Mouse (Mus musculus) hindbrain, embryonic 11.5 days (tissue): ENCODE measurements around the gene Arhgef28. TPM values are rescaled to one million over a fixed set of nuclear protein-coding genes. Genes with fewer than 3 reads are reported as not detected.

Experiments
- ATAC-seq: fragments of 200-750 bp; cut with Nextera tagmentation; 2 replicates; pipeline ENCODE4 v1.8.0; 2017; ENCODE audit warnings: mild to moderate bottlenecking, moderate TSS enrichment, moderate library complexity; ENCODE audit not compliant: low FRiP score
- DNase-seq: peaks from one replicate; pipeline ENCODE4 v3.0.0-alpha.2; 2015; ENCODE audit warnings: low spot score
- H3K27ac ChIP-seq: fragments of 300-500 bp; sonication (generic); 2 replicates; pipeline ENCODE4 v1.5.1; 2014; ENCODE audit warnings: mild to moderate bottlenecking, low read depth, low read length
- H3K27me3 ChIP-seq: fragments of 300-500 bp; sonication (generic); 2 replicates; pipeline ENCODE4 v1.6.1; 2014; ENCODE audit warnings: mild to moderate bottlenecking, low read length, moderate library complexity, mixed read lengths; ENCODE audit not compliant: control insufficient read depth, insufficient read depth
- H3K36me3 ChIP-seq: fragments of 300-500 bp; sonication (generic); 2 replicates; pipeline ENCODE4 v1.6.1; 2014; ENCODE audit warnings: mild to moderate bottlenecking, low read length, moderate library complexity, mixed read lengths; ENCODE audit not compliant: control insufficient read depth, insufficient read depth
- H3K4me1 ChIP-seq: fragments of 300-500 bp; sonication (generic); replicated peaks from 2 replicates; pipeline ENCODE4 v1.6.1; 2014; ENCODE audit warnings: low read length, mixed read lengths; ENCODE audit not compliant: control insufficient read depth, insufficient read depth
- H3K4me2 ChIP-seq: fragments of 300-500 bp; sonication (generic); replicated peaks from 2 replicates; pipeline ENCODE4 v1.6.1; 2014; ENCODE audit warnings: mild to moderate bottlenecking, low read depth, low read length
- H3K4me3 ChIP-seq: fragments of 300-500 bp; sonication (generic); 2 replicates; pipeline ENCODE4 v1.5.1; 2014; ENCODE audit warnings: low read depth, low read length
- H3K9ac ChIP-seq: fragments of 300-500 bp; sonication (generic); 2 replicates; pipeline ENCODE4 v1.6.1; 2014; ENCODE audit warnings: low read depth, low read length
- H3K9me3 ChIP-seq: fragments of 300-500 bp; sonication (generic); 2 replicates; pipeline ENCODE4 v1.6.1; 2016; ENCODE audit warnings: low read length; ENCODE audit not compliant: control insufficient read depth
- WGBS: fragments of 180-500 bp; shearing (Covaris S2); extraction: QIAGEN DNeasy Blood & Tissue Kit; methylation state at CpG from one replicate; pipeline ENCODE4 v1.1.7; 2014; 5-methylcytosine and 5-hydroxymethylcytosine counted together
- polyA plus RNA-seq: library from polyadenylated mRNA; unstranded; fragments of >200 nt; fragmentation: Nextera tagmentation; extraction: Ambion mirVana; gene quantifications from 2 replicates; pipeline ENCODE4 v1.2.1, GENCODE M21; 2014

The Arhgef28 gene
- polyA plus RNA-seq, 1 experiment from 2014 or later, result 11.8 TPM

- Histone ChIP-seq H3K36me3 (no peaks in the 10 kb centered on the region), H3K9ac (no peak overlapping the region), H3K27ac (no peak overlapping the region), H3K9me3 (no peaks in the 10 kb centered on the region), H3K4me3 (no peak overlapping the region), H3K27me3 (no peaks in the 10 kb centered on the region), H3K4me1 (no peaks in the 10 kb centered on the region; the same call in 1 of the 2 replicates), H3K4me2 (no peak overlapping the region)
- ATAC-seq, result no peak
- no peak for DNase-seq
- WGBS, result 40% methylated on average over 9 of the region's 9 CpGs
Measured at GRCm38 (mm10) chr13:97955759-97956158, 250.5 kb downstream of the Arhgef28 start.

DNA sequence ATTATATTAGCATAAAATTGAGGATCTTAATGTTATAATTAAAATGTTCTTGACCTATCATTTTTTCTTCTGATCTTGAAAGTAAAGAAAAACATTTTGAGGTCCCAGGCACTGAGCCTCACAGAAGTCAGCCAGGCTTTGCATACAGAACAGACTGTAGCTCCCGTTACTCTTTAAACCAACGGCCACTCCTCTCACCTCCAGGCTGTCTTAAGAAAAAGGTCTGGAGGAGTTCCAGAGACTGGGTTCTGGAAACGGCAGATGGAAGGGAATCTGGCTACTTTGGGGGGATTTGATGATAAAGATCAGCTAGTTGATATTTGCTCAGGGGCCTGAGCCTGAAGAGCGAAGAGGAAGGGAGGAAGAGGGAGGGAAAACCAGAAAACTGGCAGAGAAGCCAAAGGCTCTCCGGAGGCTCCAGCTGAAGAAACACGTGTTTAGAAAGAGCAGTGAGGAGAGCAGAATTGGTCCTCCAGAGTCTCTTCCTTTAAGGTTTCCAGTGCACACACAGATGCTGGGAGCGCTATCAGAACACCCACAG, 251.2 kb downstream of the Arhgef28 start:
- Histone ChIP-seq H3K9ac (no peak overlapping the region), H3K4me2 (no peak overlapping the region), H3K27ac (no peak overlapping the region), H3K4me1 (no peaks in the 10 kb centered on the region; the same call in 1 of the 2 replicates), H3K4me3 (no peak overlapping the region), H3K27me3 (no peaks in the 10 kb centered on the region), H3K36me3 (no peaks in the 10 kb centered on the region), H3K9me3 (no peaks in the 10 kb centered on the region)
- ATAC-seq (no peak), DNase-seq (no peak)
- 45% methylated on average over 7 of the region's 7 CpGs for WGBS

DNA sequence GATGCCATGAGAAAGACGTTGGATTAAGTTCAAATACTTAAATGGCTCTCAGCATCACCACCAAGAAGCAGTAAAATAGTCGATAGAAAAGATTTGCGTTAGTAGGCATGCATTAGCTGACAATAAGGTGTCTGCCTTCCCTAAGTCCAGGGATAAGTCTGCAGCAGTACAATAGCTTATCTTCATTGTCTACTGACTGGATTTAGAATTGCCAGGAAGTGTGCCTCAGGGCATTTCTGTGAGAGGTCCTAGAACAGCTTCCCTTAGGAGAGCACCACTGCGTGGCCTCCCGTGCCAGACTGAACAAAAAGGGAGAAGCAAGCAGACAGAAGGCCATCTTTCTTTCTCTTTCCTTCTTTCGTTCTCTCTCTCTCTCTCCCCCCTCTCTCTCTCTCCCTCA, 252.2 kb downstream of the Arhgef28 start:
- Histone ChIP-seq H3K27ac (no peak overlapping the region), H3K9me3 (no peaks in the 10 kb centered on the region), H3K27me3 (no peaks in the 10 kb centered on the region), H3K36me3 (no peaks in the 10 kb centered on the region), H3K4me2 (no peak overlapping the region), H3K9ac (no peak overlapping the region), H3K4me3 (no peak overlapping the region), H3K4me1 (no peaks in the 10 kb centered on the region)
- 73% methylated on average over 6 of the region's 6 CpGs for WGBS
- DNase-seq (no peak), ATAC-seq (no peak)

- Histone ChIP-seq H3K27ac (no peak overlapping the region), H3K36me3 (no peaks in the 10 kb centered on the region), H3K9ac (no peak overlapping the region), H3K27me3 (no peaks in the 10 kb centered on the region), H3K9me3 (no peaks in the 10 kb centered on the region), H3K4me1 (no peaks in the 10 kb centered on the region), H3K4me3 (no peak overlapping the region), H3K4me2 (no peak overlapping the region)
- ATAC-seq (no peak), DNase-seq (no peak)
- 94% methylated on average over 19 of the region's 19 CpGs for WGBS
Measured at GRCm38 (mm10) chr13:97953526-97953925, 252.7 kb downstream of the Arhgef28 start.

- ATAC-seq (no peak), DNase-seq (no peak)
- Histone ChIP-seq H3K4me3 (no peak overlapping the region), H3K9me3 (no peaks in the 10 kb centered on the region), H3K27me3 (no peaks in the 10 kb centered on the region), H3K4me2 (no peak overlapping the region), H3K27ac (no peak overlapping the region), H3K4me1 (no peaks in the 10 kb centered on the region), H3K9ac (no peak overlapping the region), H3K36me3 (no peaks in the 10 kb centered on the region)
- WGBS, result 81% methylated on average over 6 of the region's 6 CpGs
Measured at GRCm38 (mm10) chr13:97948856-97949255, 257.4 kb downstream of the Arhgef28 start.

DNA sequence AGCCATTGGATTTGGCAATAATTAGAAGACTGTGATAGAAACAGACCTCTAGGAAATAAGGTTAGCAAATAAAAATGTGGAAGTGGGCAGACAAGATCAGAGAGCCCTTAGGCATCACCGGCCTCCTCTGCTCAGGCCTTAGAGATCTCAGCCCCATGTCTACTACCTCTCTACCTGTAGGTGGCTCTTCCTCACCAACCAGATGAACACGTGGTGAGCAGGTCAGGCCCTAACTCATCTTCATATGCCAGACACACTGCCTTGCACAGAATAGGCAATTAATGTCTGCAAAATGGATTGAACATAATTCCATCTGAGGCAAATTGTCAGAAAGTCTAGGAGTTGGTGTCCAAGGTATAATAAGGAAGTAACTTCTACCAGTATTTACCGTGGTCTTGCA, 258.6 kb downstream of the Arhgef28 start:
- Histone ChIP-seq H3K27ac (no peak overlapping the region), H3K4me2 (no peak overlapping the region), H3K36me3 (no peaks in the 10 kb centered on the region), H3K27me3 (no peaks in the 10 kb centered on the region), H3K9me3 (no peaks in the 10 kb centered on the region), H3K9ac (no peak overlapping the region), H3K4me3 (no peak overlapping the region), H3K4me1 (no peaks in the 10 kb centered on the region)
- DNase-seq, result no peak
- 78% methylated on average over 3 of the region's 3 CpGs for WGBS
- ATAC-seq, result no peak

GRCm38 (mm10) chr13:97946422-97946821, 259.8 kb downstream of the Arhgef28 start:
- H3K4me2 ChIP-seq, result no peak overlapping the region
- 80% methylated on average over 7 of the region's 7 CpGs for WGBS
- no peak for ATAC-seq
- H3K27ac ChIP-seq, result no peak overlapping the region
- no peak overlapping the region for H3K4me3 ChIP-seq
- DNase-seq, result no peak
- H3K9ac ChIP-seq, result no peak overlapping the region
- no peaks in the 10 kb centered on the region for H3K36me3 ChIP-seq
- no peaks in the 10 kb centered on the region for H3K9me3 ChIP-seq
- H3K4me1 ChIP-seq, result no peaks in the 10 kb centered on the region
- no peaks in the 10 kb centered on the region for H3K27me3 ChIP-seq

DNA sequence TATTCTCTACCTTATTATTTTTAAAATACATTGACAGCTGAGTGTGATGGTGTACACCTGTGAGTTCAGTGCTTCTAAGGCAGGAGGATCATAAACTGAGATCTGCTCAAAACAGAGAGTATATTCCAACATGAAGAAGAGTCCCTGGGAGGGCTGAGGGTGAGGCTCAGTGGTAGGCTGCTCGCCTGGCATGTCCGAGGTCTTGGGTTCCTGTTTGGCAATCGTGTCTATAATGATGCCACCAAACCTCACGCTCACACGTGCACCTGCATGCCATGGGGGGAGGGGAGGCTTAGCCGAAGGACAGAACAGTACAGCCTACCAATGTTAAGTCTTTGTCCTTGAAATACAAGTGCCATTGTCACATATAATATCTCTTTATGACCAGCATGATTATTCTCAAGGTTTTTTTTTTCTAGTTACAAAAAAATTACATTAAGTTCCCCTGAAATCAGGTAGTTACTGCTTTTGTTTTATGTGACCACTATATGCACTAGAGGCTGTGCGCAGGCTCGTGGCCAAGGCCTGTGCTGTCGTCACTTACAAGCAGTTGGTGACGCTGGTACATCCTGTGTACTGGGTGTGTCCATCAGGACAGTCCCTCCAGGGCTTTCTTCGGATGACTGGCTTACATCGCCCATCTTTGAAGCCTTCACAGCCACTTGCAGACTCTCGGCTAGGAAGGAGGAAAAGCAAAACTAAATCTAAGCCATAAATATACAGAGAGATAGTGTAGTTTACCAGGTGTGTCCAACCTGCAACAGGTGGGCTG, 264.1 kb downstream of the Arhgef28 start:
- no peaks in the 10 kb centered on the region for H3K27me3 ChIP-seq
- H3K4me2 ChIP-seq, result no peak overlapping the region
- H3K4me1 ChIP-seq, result no peaks in the 10 kb centered on the region
- H3K27ac ChIP-seq, result no peak overlapping the region
- DNase-seq, result no peak
- no peaks in the 10 kb centered on the region for H3K9me3 ChIP-seq
- no peaks in the 10 kb centered on the region for H3K36me3 ChIP-seq
- no peak overlapping the region for H3K9ac ChIP-seq
- ATAC-seq, result no peak
- no peak overlapping the region for H3K4me3 ChIP-seq
- 91% methylated on average over 13 of the region's 13 CpGs for WGBS

DNA sequence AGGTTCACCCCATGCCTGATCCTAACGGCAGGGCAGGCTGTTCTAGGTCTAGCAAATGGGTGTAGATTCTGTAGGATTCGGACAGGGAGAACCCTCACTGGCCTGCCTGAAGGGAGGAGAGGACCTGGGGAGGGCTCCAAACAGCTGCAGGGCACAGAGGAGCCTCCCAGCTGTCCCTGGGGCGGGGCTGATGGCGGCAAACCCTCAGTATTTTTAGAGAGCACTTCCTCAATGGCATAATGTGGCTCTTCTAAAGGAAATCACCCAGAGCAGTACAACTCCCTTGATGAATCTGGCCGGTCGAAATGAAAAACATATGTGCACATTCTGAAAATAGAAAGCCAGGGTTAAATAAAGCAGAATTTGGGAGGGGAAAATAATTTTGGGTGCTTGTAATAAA, 265.1 kb downstream of the Arhgef28 start:
- Histone ChIP-seq H3K27me3 (no peaks in the 10 kb centered on the region), H3K36me3 (no peaks in the 10 kb centered on the region), H3K4me2 (no peak overlapping the region), H3K9ac (no peak overlapping the region), H3K27ac (no peak overlapping the region), H3K4me3 (no peak overlapping the region), H3K9me3 (no peaks in the 10 kb centered on the region), H3K4me1 (no peaks in the 10 kb centered on the region)
- DNase-seq (no peak), ATAC-seq (no peak)
- WGBS, result 70% methylated on average over 6 of the region's 6 CpGs
